Mouse (Mus musculus): ENCODE measurements at regions not wholly inside any gene's neighbourhood (a gene's known extent, or its start where the extent isn't known, plus 50 kb on each side); places are given as distances from the start of the nearest gene placed in this dataset.
A peak's percentile ranks its signal among the peaks of the same experiment; 100 is the strongest.

DNA sequence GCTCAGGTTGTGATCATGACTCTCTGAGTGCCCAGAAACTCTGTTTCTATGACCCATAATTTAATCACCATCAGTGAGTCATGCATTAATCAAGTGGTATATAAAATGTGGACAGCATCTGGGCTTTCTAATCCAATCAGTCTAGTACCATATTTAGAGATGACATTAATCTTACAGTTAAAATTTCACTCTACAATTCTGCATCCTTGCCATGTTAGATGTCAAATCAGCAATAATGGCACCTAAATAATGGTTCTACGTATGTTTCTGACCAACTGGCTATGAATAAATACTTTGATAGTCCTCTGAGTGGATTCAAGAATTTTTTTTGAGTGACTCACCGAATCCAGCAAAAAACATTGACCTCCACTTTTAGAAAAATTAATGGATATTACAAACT, 383.0 kb upstream of the Gm12666 start:
- Histone ChIP-seq H3K9ac (no peak overlapping the region), H3K36me3 (no peaks in the 10 kb centered on the region), H3K27ac (replicated peaks) (no peak overlapping the region), H3K4me2 (no peak overlapping the region), H3K4me3 (no peak overlapping the region), H3K9me3 (no peaks in the 10 kb centered on the region), H3K4me1 (replicated peaks) (no peaks in the 10 kb centered on the region), H3K27me3 (no peaks in the 10 kb centered on the region)
- 75% methylated on average over 2 of the region's 2 CpGs for WGBS
- no peak for ATAC-seq (ENCODE audit: low FRiP score, low read depth)

GRCm38 (mm10) chr4:92565357-92565756, 373.8 kb upstream of the Gm12666 start:
- H3K4me1 ChIP-seq (replicated peaks), result no peaks in the 10 kb centered on the region
- WGBS, result 30% methylated on average over 2 of the region's 2 CpGs
- H3K9me3 ChIP-seq, result no peaks in the 10 kb centered on the region
- no peak overlapping the region for H3K4me2 ChIP-seq
- H3K4me3 ChIP-seq, result no peak overlapping the region
- H3K27me3 ChIP-seq, result no peaks in the 10 kb centered on the region
- H3K9ac ChIP-seq, result no peak overlapping the region
- no peak overlapping the region for H3K27ac ChIP-seq (replicated peaks)
- no peaks in the 10 kb centered on the region for H3K36me3 ChIP-seq
- ATAC-seq (ENCODE audit: low FRiP score, low read depth), result no peak

- no peak overlapping the region for H3K27ac ChIP-seq (replicated peaks)
- 76% methylated on average over 1 of the region's 1 CpGs for WGBS
- H3K4me2 ChIP-seq, result no peak overlapping the region
- ATAC-seq (ENCODE audit: low FRiP score, low read depth), result no peak
- H3K9ac ChIP-seq, result no peak overlapping the region
- no peak overlapping the region for H3K4me3 ChIP-seq
- H3K27me3 ChIP-seq, result no peaks in the 10 kb centered on the region
- no peaks in the 10 kb centered on the region for H3K36me3 ChIP-seq
- no peaks in the 10 kb centered on the region for H3K9me3 ChIP-seq
- H3K4me1 ChIP-seq (replicated peaks), result no peaks in the 10 kb centered on the region
Measured at GRCm38 (mm10) chr4:92555186-92555585, 363.6 kb upstream of the Gm12666 start.

GRCm38 (mm10) chr4:92542089-92542488, 350.5 kb upstream of the Gm12666 start:
- peak; percentile 93 for ATAC-seq (ENCODE audit: low FRiP score, low read depth)
- H3K36me3 ChIP-seq, result no peaks in the 10 kb centered on the region
- H3K27me3 ChIP-seq, result no peaks in the 10 kb centered on the region
- no peak overlapping the region for H3K4me2 ChIP-seq
- no peaks in the 10 kb centered on the region for H3K4me1 ChIP-seq (replicated peaks)
- no peaks in the 10 kb centered on the region for H3K9me3 ChIP-seq
- H3K4me3 ChIP-seq, result no peak overlapping the region
- no peak overlapping the region for H3K27ac ChIP-seq (replicated peaks)
- no peak overlapping the region for H3K9ac ChIP-seq

DNA sequence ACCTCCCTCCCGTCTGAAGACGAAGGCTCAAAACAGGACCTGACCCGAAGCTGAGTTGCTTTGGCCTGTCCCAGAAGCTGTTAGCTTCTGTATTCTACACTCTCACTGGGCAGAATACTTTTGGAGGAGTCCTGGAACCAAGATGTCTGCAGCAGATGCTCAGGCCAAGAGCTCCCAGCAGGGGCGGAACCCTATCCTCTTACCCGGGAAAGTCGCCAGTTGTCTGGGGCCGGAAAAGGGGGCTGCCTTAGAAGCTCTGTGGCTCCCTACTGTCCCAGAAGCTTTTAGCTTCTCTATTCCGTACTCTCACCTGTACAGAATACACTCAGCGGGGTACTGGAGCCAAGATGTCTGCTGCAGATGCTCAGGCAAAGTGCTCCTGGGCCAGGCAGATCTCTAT, 346.7 kb upstream of the Gm12666 start:
- no peaks in the 10 kb centered on the region for H3K27me3 ChIP-seq
- no peaks in the 10 kb centered on the region for H3K9me3 ChIP-seq
- WGBS, result 87% methylated on average over 9 of the region's 9 CpGs
- ATAC-seq (ENCODE audit: low FRiP score, low read depth), result no peak
- no peak overlapping the region for H3K27ac ChIP-seq (replicated peaks)
- H3K36me3 ChIP-seq, result no peaks in the 10 kb centered on the region
- H3K4me1 ChIP-seq (replicated peaks), result no peaks in the 10 kb centered on the region
- H3K9ac ChIP-seq, result no peak overlapping the region
- no peak overlapping the region for H3K4me3 ChIP-seq
- H3K4me2 ChIP-seq, result no peak overlapping the region

- Histone ChIP-seq H3K4me3 (no peak overlapping the region), H3K4me1 (replicated peaks) (no peaks in the 10 kb centered on the region), H3K9me3 (no peaks in the 10 kb centered on the region), H3K9ac (no peak overlapping the region), H3K4me2 (no peak overlapping the region), H3K27ac (replicated peaks) (no peak overlapping the region), H3K27me3 (no peaks in the 10 kb centered on the region), H3K36me3 (no peaks in the 10 kb centered on the region)
- no peak for ATAC-seq (ENCODE audit: low FRiP score, low read depth)
Measured at GRCm38 (mm10) chr4:92502010-92502409, 310.5 kb upstream of the Gm12666 start.

DNA sequence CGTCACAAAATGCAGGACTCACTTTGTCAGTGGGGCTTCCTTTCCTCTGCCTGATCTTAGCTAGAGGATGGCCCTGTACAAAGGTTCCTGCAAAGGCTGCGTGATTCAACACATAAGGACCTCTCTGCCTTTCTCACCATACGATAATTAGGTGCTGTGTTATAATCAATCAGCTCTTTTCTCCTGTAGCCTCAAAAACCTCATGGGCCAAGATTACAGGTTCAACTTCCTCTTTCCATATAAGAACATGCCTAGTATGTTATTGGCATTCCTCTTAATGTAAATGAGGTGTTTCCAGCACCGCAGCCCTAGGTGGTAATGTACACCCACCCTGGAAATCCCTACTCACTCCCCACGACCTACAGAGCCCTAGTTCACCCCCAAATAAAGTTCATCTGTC, 308.6 kb upstream of the Gm12666 start:
- Histone ChIP-seq H3K9me3 (no peaks in the 10 kb centered on the region), H3K4me3 (no peak overlapping the region), H3K27ac (replicated peaks) (no peak overlapping the region), H3K27me3 (no peaks in the 10 kb centered on the region), H3K4me1 (replicated peaks) (no peaks in the 10 kb centered on the region), H3K36me3 (no peaks in the 10 kb centered on the region), H3K4me2 (no peak overlapping the region), H3K9ac (no peak overlapping the region)
- ATAC-seq (ENCODE audit: low FRiP score, low read depth), result no peak
- WGBS, result 74% methylated on average over 5 of the region's 5 CpGs

DNA sequence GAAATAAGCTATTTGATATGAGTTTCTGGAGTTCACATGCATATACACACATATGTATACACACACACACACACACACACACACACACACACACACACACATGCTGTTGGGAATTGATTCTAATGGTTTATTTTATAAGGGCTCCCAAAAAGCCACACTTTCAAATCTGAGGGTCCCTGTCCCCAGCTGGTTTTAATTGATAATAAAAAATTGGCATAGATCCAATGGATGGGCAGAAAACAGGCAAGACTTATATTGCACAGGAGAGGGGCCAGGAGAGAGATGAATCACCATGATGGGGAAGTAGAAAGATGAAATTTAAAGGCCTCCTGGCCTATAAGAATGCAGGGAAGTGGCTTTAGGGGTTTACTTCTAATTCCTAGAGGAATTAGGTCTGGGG, 295.1 kb upstream of the Gm12666 start:
- Histone ChIP-seq H3K4me3 (no peak overlapping the region), H3K9ac (no peak overlapping the region), H3K9me3 (no peaks in the 10 kb centered on the region), H3K4me2 (no peak overlapping the region), H3K27me3 (no peaks in the 10 kb centered on the region), H3K36me3 (no peaks in the 10 kb centered on the region), H3K4me1 (replicated peaks) (no peaks in the 10 kb centered on the region), H3K27ac (replicated peaks) (no peak overlapping the region)
- ATAC-seq (ENCODE audit: low FRiP score, low read depth), result no peak

DNA sequence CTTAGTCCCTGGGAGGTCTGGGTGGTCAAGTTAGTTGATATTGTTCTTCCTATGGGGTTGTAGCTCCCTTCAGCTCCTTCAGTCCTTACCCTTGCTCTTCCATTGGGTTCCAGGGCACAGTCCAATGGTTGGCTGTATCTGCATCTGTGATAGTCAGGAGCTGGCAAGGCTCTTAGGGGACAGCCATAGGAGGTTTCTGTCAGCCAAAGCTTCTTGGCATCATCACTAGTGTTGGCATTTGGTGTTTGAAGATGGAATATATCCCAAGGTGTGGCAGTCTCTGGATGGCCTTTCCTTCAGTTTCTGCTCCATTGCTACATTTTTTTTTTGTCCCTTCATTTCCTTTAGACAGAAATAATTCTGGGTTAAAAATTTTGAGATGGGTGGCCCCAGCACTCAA, 266.6 kb upstream of the Gm12666 start:
- H3K9me3 ChIP-seq, result no peaks in the 10 kb centered on the region
- no peak overlapping the region for H3K27ac ChIP-seq (replicated peaks)
- no peaks in the 10 kb centered on the region for H3K4me1 ChIP-seq (replicated peaks)
- no peak overlapping the region for H3K9ac ChIP-seq
- no peaks in the 10 kb centered on the region for H3K27me3 ChIP-seq
- no peaks in the 10 kb centered on the region for H3K36me3 ChIP-seq
- no peak overlapping the region for H3K4me3 ChIP-seq
- no peak for ATAC-seq (ENCODE audit: low FRiP score, low read depth)
- no peak overlapping the region for H3K4me2 ChIP-seq

Data from hindbrain, embryonic 15.5 days (tissue).